Mouse (Mus musculus) MEL (cell line): ENCODE measurements around the gene Lin54. TPM values are rescaled to one million over a fixed set of nuclear protein-coding genes. Genes with fewer than 3 reads are reported as not detected.
A peak's percentile ranks its signal among the peaks of the same experiment; 100 is the strongest.

Experiments used
- DNase-seq: peaks from one replicate; pipeline ENCODE4 v3.0.0; 2011; ENCODE audit warnings: low read depth, low spot score
- H3K27ac ChIP-seq: 2 replicates; pipeline ENCODE4 v1.5.1; 2012; ENCODE audit warnings: low read depth, mild to moderate bottlenecking, control low read depth, low read length, moderate library complexity; ENCODE audit not compliant: control insufficient read depth
- H3K27me3 ChIP-seq, 2 experiments: fragments of 150-350 bp in 1 of 2; sonication (generic) in 1 of 2; 2 replicates each; pipeline ENCODE4 v1.6.1; 2012; ENCODE audit warnings: low read length in 2 of 2, mild to moderate bottlenecking in 2 of 2, improper control_type of control experiment in 1 of 2, moderate library complexity in 1 of 2; ENCODE audit not compliant: insufficient read depth in 2 of 2, control insufficient read depth in 1 of 2
- H3K36me3 ChIP-seq, 2 experiments: 2 replicates each; pipeline ENCODE4 v1.6.1; 2012 to 2014; ENCODE audit warnings: low read length in 2 of 2, improper control_type of control experiment in 1 of 2, inconsistent platforms in 1 of 2, mild to moderate bottlenecking in 1 of 2; ENCODE audit not compliant: insufficient read depth in 2 of 2, control insufficient read depth in 1 of 2
- H3K4me1 ChIP-seq, 2 experiments: fragments of 150-350 bp in 1 of 2; sonication (generic) in 1 of 2; 2 replicates each; pipeline ENCODE4 v1.6.1; 2012; ENCODE audit warnings: low read length in 2 of 2, improper control_type of control experiment in 1 of 2, mild to moderate bottlenecking in 1 of 2; ENCODE audit not compliant: insufficient read depth in 2 of 2, control insufficient read depth in 1 of 2
- H3K4me3 ChIP-seq, 2 experiments: fragments of 150-350 bp in 1 of 2; sonication (generic) in 1 of 2; 2 replicates each; pipeline ENCODE4 v1.5.1; 2012; ENCODE audit warnings: low read depth in 2 of 2, low read length in 2 of 2, mild to moderate bottlenecking in 2 of 2, moderate library complexity in 2 of 2, control low read depth in 1 of 2, improper control_type of control experiment in 1 of 2; ENCODE audit not compliant: control insufficient read depth in 1 of 2, insufficient read depth in 1 of 2
- H3K79me2 ChIP-seq: 2 replicates; pipeline ENCODE4 v1.6.1; 2012; ENCODE audit warnings: mild to moderate bottlenecking, low read length, moderate library complexity; ENCODE audit not compliant: control insufficient read depth, poor library complexity, insufficient read depth
- H3K9ac ChIP-seq: 2 replicates; pipeline ENCODE4 v1.6.1; 2012; ENCODE audit warnings: low read depth, mild to moderate bottlenecking, control low read depth, low read length, moderate library complexity; ENCODE audit not compliant: control insufficient read depth, poor library complexity, severe bottlenecking
- H3K9me3 ChIP-seq: fragments of 150-350 bp; sonication (generic); replicated peaks from 2 replicates; pipeline ENCODE4 v1.6.1; 2012; ENCODE audit warnings: mild to moderate bottlenecking, low read length, improper control_type of control experiment, moderate library complexity; ENCODE audit not compliant: insufficient read depth
- CHD2 ChIP-seq: IDR thresholded peaks from 2 replicates; pipeline ENCODE4 v1.6.1; 2011; ENCODE audit warnings: low read length, improper control_type of control experiment
- E2F4 ChIP-seq: IDR thresholded peaks from 2 replicates; pipeline ENCODE4 v1.6.1; 2011; ENCODE audit warnings: low read depth, low read length, improper control_type of control experiment, borderline replicate concordance
- HCFC1 ChIP-seq: IDR thresholded peaks from 2 replicates; pipeline ENCODE4 v1.6.1; 2012; ENCODE audit warnings: low read depth, mild to moderate bottlenecking, inconsistent platforms, low read length, improper control_type of control experiment, moderate library complexity
- MXI1 ChIP-seq: IDR thresholded peaks from 2 replicates; pipeline ENCODE4 v1.6.1; 2011; ENCODE audit warnings: mild to moderate bottlenecking, low read depth, low read length, improper control_type of control experiment
- MYB ChIP-seq: IDR thresholded peaks from 2 replicates; pipeline ENCODE4 v1.6.1; 2011; ENCODE audit warnings: mild to moderate bottlenecking, low read depth, low read length, improper control_type of control experiment
- NELFE ChIP-seq: IDR thresholded peaks from 2 replicates; pipeline ENCODE4 v1.6.1; 2011; ENCODE audit warnings: low read depth, low read length, improper control_type of control experiment
- POLR2AphosphoS2 ChIP-seq: IDR thresholded peaks from 2 replicates; pipeline ENCODE4 v1.6.1; 2011; ENCODE audit warnings: low read length, improper control_type of control experiment
- RAD21 ChIP-seq: IDR thresholded peaks from 2 replicates; pipeline ENCODE4 v1.6.1; 2011; ENCODE audit warnings: mild to moderate bottlenecking, low read depth, low read length, improper control_type of control experiment
- RCOR1 ChIP-seq: IDR thresholded peaks from 2 replicates; pipeline ENCODE4 v1.6.1; 2012; ENCODE audit warnings: low read depth, mild to moderate bottlenecking, inconsistent platforms, low read length, improper control_type of control experiment
- SIN3A ChIP-seq: IDR thresholded peaks from 2 replicates; pipeline ENCODE4 v1.6.1; 2012; ENCODE audit warnings: low read length, improper control_type of control experiment, inconsistent platforms
- SMC3 ChIP-seq: IDR thresholded peaks from 2 replicates; pipeline ENCODE4 v1.6.1; 2011; ENCODE audit warnings: low read depth, low read length, improper control_type of control experiment
- UBTF ChIP-seq: IDR thresholded peaks from 2 replicates; pipeline ENCODE4 v1.6.1; 2012; ENCODE audit warnings: low read depth, mild to moderate bottlenecking, inconsistent platforms, low read length, improper control_type of control experiment, moderate library complexity, borderline replicate concordance; ENCODE audit not compliant: insufficient read depth
- ZC3H11A ChIP-seq: IDR thresholded peaks from 2 replicates; pipeline ENCODE4 v1.6.1; 2012; ENCODE audit warnings: low read depth, mild to moderate bottlenecking, inconsistent platforms, low read length, improper control_type of control experiment
- ZMIZ1 ChIP-seq: IDR thresholded peaks from 2 replicates; pipeline ENCODE4 v1.6.1; 2012; ENCODE audit warnings: low read depth, mild to moderate bottlenecking, inconsistent platforms, low read length, improper control_type of control experiment, moderate library complexity
- ZNF384 ChIP-seq: IDR thresholded peaks from 2 replicates; pipeline ENCODE4 v1.6.1; 2012; ENCODE audit warnings: low read depth, mild to moderate bottlenecking, inconsistent platforms, low read length, improper control_type of control experiment
- polyA plus RNA-seq, 2 experiments: library from polyadenylated mRNA; stranded (reverse) in 1 of 2; unstranded in 1 of 2; fragments of >175 nt in 1 of 2; fragments of >200 nt in 1 of 2; gene quantifications; 2 replicates each; pipeline versions ENCODE4 v1.2.1 to v1.2.4; 2012; ENCODE audit warnings: low replicate concordance in 2 of 2, low read depth in 1 of 2; ENCODE audit not compliant: insufficient read length in 2 of 2, insufficient read depth in 1 of 2, missing spikeins in 1 of 2
- total RNA-seq: library from RNA; depleted of rRNA; stranded (reverse); fragments of 300-350 nt; gene quantifications from 2 replicates; pipeline ENCODE4 v1.2.3, GENCODE M21; 2012

Gene Lin54
- total and polyA plus RNA-seq, 3 experiments = 14.1 to 16.0 TPM; not detected in 1

GRCm38 (mm10) chr5:100487120-100487519 lies 13.3 kb downstream of the Lin54 start:
- Histone ChIP-seq H3K36me3 (peaks cover 9 to 17% of the 10 kb centered on the region in 2 experiments), H3K4me1 (peaks cover 2 to 12% of the 10 kb centered on the region in 2 experiments; a peak in 2 of 4 replicates), H3K9ac (no peak overlapping the region), H3K4me3 (no peak overlapping the region), H3K27ac (no peak overlapping the region), H3K27me3 (no peaks in the 10 kb centered on the region), H3K9me3 (no peaks in the 10 kb centered on the region), H3K79me2 (peaks cover 40% of the 10 kb centered on the region)
- DNase-seq = no peak
- TF ChIP-seq ZC3H11A = no peak
- TF ChIP-seq NELFE = no peak
- TF ChIP-seq SIN3A = no peak
- no peak for TF ChIP-seq MYB
- TF ChIP-seq RAD21 = no peak
- no peak for TF ChIP-seq RCOR1
- TF ChIP-seq MXI1 = no peak
- TF ChIP-seq HCFC1 = no peak

GRCm38 (mm10) chr5:100483569-100483968 lies 16.9 kb downstream of the Lin54 start:
- Histone ChIP-seq H3K9me3 (no peaks in the 10 kb centered on the region), H3K27me3 (no peaks in the 10 kb centered on the region), H3K36me3 (peaks cover 0 to 13% of the 10 kb centered on the region in 2 experiments)
- TF ChIP-seq SMC3 (no peak), ZNF384 (no peak), UBTF (no peak), CHD2 (no peak), ZMIZ1 (no peak), MXI1 (no peak)
- TF ChIP-seq, all 39 proteins: peak for 0
- Histone ChIP-seq H3K27ac (no peak overlapping the region), H3K79me2 (peaks cover 15% of the 10 kb centered on the region), H3K4me1 (0 out of 4 replicates have a peak, but pooled peaks cover 0 to 3% of the 10 kb centered on the region in 2 experiments), H3K9ac (no peak overlapping the region), H3K4me3 (no peak overlapping the region)
- no peak for DNase-seq

DNA sequence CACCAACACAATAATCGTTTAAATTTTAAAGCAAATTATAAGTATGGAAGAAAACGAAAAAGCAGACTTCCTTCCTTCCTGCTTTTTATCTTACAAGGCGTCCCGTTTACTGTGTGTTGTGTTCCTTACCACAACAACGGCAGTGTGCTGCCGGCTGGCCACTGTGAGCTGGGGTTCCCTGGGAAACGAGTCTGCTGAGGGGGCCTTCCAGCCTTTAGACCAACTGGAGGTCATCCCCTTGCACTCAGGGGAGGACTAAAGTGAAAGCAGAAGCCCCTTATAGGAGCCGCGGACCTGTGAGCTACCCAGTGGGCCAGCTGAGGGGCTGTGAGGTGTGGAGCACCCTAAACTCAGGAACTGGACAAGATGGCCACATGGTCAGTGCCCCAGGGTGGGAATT lies 22.8 kb downstream of the Lin54 start:
- H3K27ac ChIP-seq = no peak overlapping the region
- H3K4me3 ChIP-seq = no peak overlapping the region
- H3K4me1 ChIP-seq = no peaks in the 10 kb centered on the region
- H3K79me2 ChIP-seq = no peaks in the 10 kb centered on the region; the same call in 1 of the 2 replicates
- 0 out of 2 replicates have a peak, but pooled peaks have one; percentile 16 for TF ChIP-seq POLR2AphosphoS2
- no peak for TF ChIP-seq E2F4
- H3K36me3 ChIP-seq = peaks cover 0 to 7% of the 10 kb centered on the region in 2 experiments
- no peaks in the 10 kb centered on the region for H3K9me3 ChIP-seq
- H3K9ac ChIP-seq = no peak overlapping the region
- H3K27me3 ChIP-seq = no peaks in the 10 kb centered on the region
- DNase-seq = no peak
